Mouse (Mus musculus): ENCODE results near the gene Gm20908. TPM values are rescaled to one million over a fixed set of nuclear protein-coding genes. Genes with fewer than 3 reads are reported as not detected.
"Not testable (repeated sequence)": the region's sequence is repeated elsewhere in the genome, so short reads cannot be mapped to it uniquely, and the experiment has no call there.

Gm20908 gene
- total RNA-seq (2014; rRNA removed) (not detected in 2 replicates), polyA plus RNA-seq (2015; fragmentation: Nextera tagmentation; extraction: Ambion mirVana) (not detected in 2 replicates)

DNA sequence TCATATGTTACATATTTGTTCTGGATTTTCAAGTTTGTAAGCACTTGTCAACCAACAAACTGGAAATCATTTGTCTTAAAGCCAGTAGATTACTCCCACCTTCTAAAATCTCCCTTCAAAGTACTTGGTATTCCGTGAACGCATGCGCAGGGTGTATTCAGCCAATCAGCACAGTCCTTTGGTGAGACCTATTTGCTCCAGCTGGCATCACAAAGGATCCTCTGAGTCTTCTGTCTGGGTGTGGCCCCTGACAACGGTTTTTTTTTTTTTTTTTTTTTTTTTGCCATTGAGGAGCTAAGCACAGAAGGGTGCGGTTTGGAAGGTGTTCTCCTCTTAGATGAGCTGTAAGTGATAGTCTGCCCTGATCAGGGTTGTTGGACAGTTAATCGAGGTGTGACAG, at the start of gene Gm20908:
Gene Gm20908 (plus strand): TSS at position 301 of the 400 bp plus-strand sequence.
- not testable (repeated sequence) for H3K4me2 ChIP-seq (ENCODE audit: low read depth, low read length, poor library complexity, severe bottlenecking); H3K4me1 ChIP-seq (ENCODE audit: insufficient read depth, low read length); H3K27me3 ChIP-seq (ENCODE audit: insufficient read depth, low read length); H3K9me3 ChIP-seq (ENCODE audit: low read length); H3K36me3 ChIP-seq (ENCODE audit: insufficient read depth, low read length); DNase-seq (ENCODE audit: low spot score); ATAC-seq (ENCODE audit: low FRiP score); H3K9ac ChIP-seq (replicated peaks; ENCODE audit: low read length, poor library complexity, severe bottlenecking); H3K4me3 ChIP-seq (ENCODE audit: low read depth, low read length); H3K27ac ChIP-seq (ENCODE audit: low read depth, low read length)
- no CpG with 5 or more reads among the region's 6 CpGs for WGBS

All from midbrain, postnatal 0 days (tissue).